Mouse (Mus musculus): ENCODE data around the gene Lef1. TPM values are rescaled to one million over a fixed set of nuclear protein-coding genes. Genes with fewer than 3 reads are reported as not detected.

Lef1 gene
- total and polyA plus RNA-seq, 3 experiments: 0.18 to 0.54 TPM; not detected in 1

DNA sequence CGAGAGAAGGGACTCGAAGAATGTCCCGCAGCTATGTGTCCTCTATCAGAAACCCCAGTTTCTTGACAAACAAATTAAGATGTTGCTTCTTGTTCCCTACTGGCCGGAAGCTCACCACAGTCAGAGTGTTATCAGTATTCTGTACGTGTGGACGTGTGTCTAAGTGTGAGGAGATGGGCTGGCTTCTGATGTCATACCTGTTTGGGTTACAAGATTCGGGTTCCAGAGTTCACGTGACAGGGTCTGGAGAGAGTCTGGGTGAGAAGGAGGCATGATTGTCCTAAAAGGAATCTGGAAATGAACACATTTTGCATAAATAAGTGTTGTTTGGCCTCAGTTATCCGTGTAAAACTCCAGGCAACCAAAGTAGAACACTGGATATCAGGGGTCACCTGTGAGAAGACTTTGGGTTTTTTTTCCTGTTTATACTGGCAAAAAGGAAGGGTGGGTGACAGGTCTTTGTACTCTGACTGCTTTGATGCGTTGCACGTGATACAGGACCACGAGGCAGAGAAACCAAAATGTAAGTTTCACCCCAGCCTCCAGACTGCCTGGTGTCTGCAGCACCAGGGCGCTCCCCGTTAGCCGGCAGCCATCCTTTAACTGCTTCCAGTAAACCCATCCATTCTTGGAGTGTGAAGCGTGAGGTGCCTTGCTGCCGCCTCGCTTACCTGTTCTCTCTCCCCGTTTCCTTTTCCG lies 89.5 kb downstream of the Lef1 start:
- TF ChIP-seq SIN3A (IDR thresholded peaks at IDR 0.05; ENCODE audit: low read length) (no peak; the same call in 1 of the 2 replicates), EP300 (IDR thresholded peaks at IDR 0.05; ENCODE audit: low read depth in 1 of 2, low read length in 2 of 2) (no peak), MAX (IDR thresholded peaks at IDR 0.05; ENCODE audit: low read length) (peak; percentile 44; the same call in 1 of the 2 replicates), MXI1 (IDR thresholded peaks at IDR 0.05; ENCODE audit: low read depth, low read length) (no peak), CTCF (IDR thresholded peaks at IDR 0.05 in 2 of 3, conservative IDR thresholded peaks at IDR 0.05 in 1 of 3; ENCODE audit: control insufficient read depth in 1 of 3, insufficient read depth in 1 of 3, low read depth in 2 of 3, low read length in 3 of 3, poor library complexity in 1 of 3, severe bottlenecking in 1 of 3) (peak in 1 of 3 experiments; percentile 5; a peak in 1 of 6 replicates), MYC (IDR thresholded peaks at IDR 0.05; ENCODE audit: low read depth, low read length) (0 out of 2 replicates have a peak, but pooled peaks have one; percentile 14), MAFK (IDR thresholded peaks at IDR 0.05; ENCODE audit: borderline replicate concordance, low read depth, low read length) (no peak), JUND (IDR thresholded peaks at IDR 0.05; ENCODE audit: low read depth, low read length) (no peak), MYB (IDR thresholded peaks at IDR 0.05; ENCODE audit: low read depth, low read length) (no peak), ZKSCAN1 (IDR thresholded peaks at IDR 0.05; ENCODE audit: low read depth, low read length) (no peak)
- peaks cover 0 to 7% of the 10 kb centered on the region in 2 experiments; a peak in 2 of 4 replicates for H3K4me1 ChIP-seq (ENCODE audit: control insufficient read depth in 1 of 2, insufficient read depth in 2 of 2, low read length in 2 of 2)
- H3K36me3 ChIP-seq (ENCODE audit: control insufficient read depth in 1 of 2, insufficient read depth in 2 of 2, low read length in 2 of 2): peaks cover 0 to 2% of the 10 kb centered on the region in 2 experiments; a peak in 1 of 4 replicates
- H3K9ac ChIP-seq (ENCODE audit: control insufficient read depth, low read depth, low read length, poor library complexity, severe bottlenecking): 0 out of 2 replicates have a peak overlapping the region, but pooled peaks have one; percentile 5
- no peaks in the 10 kb centered on the region for H3K79me2 ChIP-seq (ENCODE audit: control insufficient read depth, insufficient read depth, low read length, poor library complexity)
- no peak overlapping the region for H3K27ac ChIP-seq (ENCODE audit: control insufficient read depth, low read depth, low read length)
- no peaks in the 10 kb centered on the region for H3K27me3 ChIP-seq (ENCODE audit: control insufficient read depth in 1 of 2, insufficient read depth in 2 of 2, low read length in 2 of 2)
- H3K4me3 ChIP-seq (ENCODE audit: control insufficient read depth in 1 of 2, insufficient read depth in 1 of 2, low read depth in 2 of 2, low read length in 2 of 2): peak overlapping the region; percentile 38 to 71; a peak in 3 of 4 replicates
- peak; percentile 25 for DNase-seq (ENCODE audit: low read depth, low spot score)
- no peaks in the 10 kb centered on the region for H3K9me3 ChIP-seq (replicated peaks; ENCODE audit: insufficient read depth, low read length)

DNA sequence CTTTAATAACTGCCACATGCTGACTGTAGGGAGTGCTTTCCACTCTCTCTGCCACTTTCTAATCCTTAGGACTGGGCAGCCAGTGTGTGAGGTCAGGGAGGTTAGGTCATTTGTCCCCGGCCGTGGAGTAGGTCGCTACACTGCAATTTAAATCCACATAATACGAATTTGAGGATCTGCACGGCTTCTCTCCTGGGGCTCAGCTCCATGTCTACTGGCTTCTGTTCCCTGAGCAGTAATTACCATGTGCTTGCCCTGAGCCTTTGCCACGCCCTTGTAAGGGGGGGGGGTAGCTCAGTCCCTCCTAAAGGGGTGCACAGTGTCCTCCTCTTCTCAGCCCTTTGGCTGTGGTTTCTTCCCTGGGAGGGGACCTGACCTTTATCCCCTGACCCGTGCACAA lies 92.0 kb downstream of the Lef1 start:
- Histone ChIP-seq H3K9me3 (replicated peaks; ENCODE audit: insufficient read depth, low read length) (no peaks in the 10 kb centered on the region), H3K4me1 (ENCODE audit: control insufficient read depth in 1 of 2, insufficient read depth in 2 of 2, low read length in 2 of 2) (peaks cover 0 to 7% of the 10 kb centered on the region in 2 experiments; a peak in 2 of 4 replicates), H3K79me2 (ENCODE audit: control insufficient read depth, insufficient read depth, low read length, poor library complexity) (no peaks in the 10 kb centered on the region), H3K4me3 (ENCODE audit: control insufficient read depth in 1 of 2, insufficient read depth in 1 of 2, low read depth in 2 of 2, low read length in 2 of 2) (no peak overlapping the region), H3K9ac (ENCODE audit: control insufficient read depth, low read depth, low read length, poor library complexity, severe bottlenecking) (no peak overlapping the region), H3K36me3 (ENCODE audit: control insufficient read depth in 1 of 2, insufficient read depth in 2 of 2, low read length in 2 of 2) (peaks cover 0 to 2% of the 10 kb centered on the region in 2 experiments; a peak in 1 of 4 replicates), H3K27me3 (ENCODE audit: control insufficient read depth in 1 of 2, insufficient read depth in 2 of 2, low read length in 2 of 2) (no peaks in the 10 kb centered on the region), H3K27ac (ENCODE audit: control insufficient read depth, low read depth, low read length) (no peak overlapping the region)
- no peak for DNase-seq (ENCODE audit: low read depth, low spot score)
- TF ChIP-seq MAFK (IDR thresholded peaks at IDR 0.05; ENCODE audit: borderline replicate concordance, low read depth, low read length) (no peak), MYC (IDR thresholded peaks at IDR 0.05; ENCODE audit: low read depth, low read length) (no peak), GABPA (IDR thresholded peaks at IDR 0.05; ENCODE audit: low read depth, low read length) (no peak), SIN3A (IDR thresholded peaks at IDR 0.05; ENCODE audit: low read length) (no peak), POLR2AphosphoS5 (IDR thresholded peaks at IDR 0.05; ENCODE audit: borderline replicate concordance, low read depth, low read length) (no peak), MEF2A (IDR thresholded peaks at IDR 0.05; ENCODE audit: extremely low read depth, insufficient replicate concordance, low read depth, low read length, poor library complexity, severe bottlenecking) (no peak), ZNF384 (IDR thresholded peaks at IDR 0.05; ENCODE audit: low read depth, low read length) (no peak), USF2 (IDR thresholded peaks at IDR 0.05; ENCODE audit: borderline replicate concordance in 1 of 2, insufficient read depth in 1 of 2, low read depth in 1 of 2, low read length in 2 of 2) (no peak), TCF12 (IDR thresholded peaks at IDR 0.05; ENCODE audit: low read depth, low read length) (no peak), MXI1 (IDR thresholded peaks at IDR 0.05; ENCODE audit: low read depth, low read length) (no peak), JUND (IDR thresholded peaks at IDR 0.05; ENCODE audit: low read depth, low read length) (no peak), USF1 (IDR thresholded peaks at IDR 0.05; ENCODE audit: low read depth, low read length) (no peak), NELFE (IDR thresholded peaks at IDR 0.05; ENCODE audit: low read depth, low read length) (no peak), MYB (IDR thresholded peaks at IDR 0.05; ENCODE audit: low read depth, low read length) (no peak), HCFC1 (IDR thresholded peaks at IDR 0.05; ENCODE audit: low read depth, low read length) (no peak), EP300 (IDR thresholded peaks at IDR 0.05; ENCODE audit: low read depth in 1 of 2, low read length in 2 of 2) (no peak), E2F4 (IDR thresholded peaks at IDR 0.05; ENCODE audit: borderline replicate concordance, low read depth, low read length) (no peak), CHD1 (IDR thresholded peaks at IDR 0.05; ENCODE audit: low read depth, low read length) (no peak), CTCF (IDR thresholded peaks at IDR 0.05 in 2 of 3, conservative IDR thresholded peaks at IDR 0.05 in 1 of 3; ENCODE audit: control insufficient read depth in 1 of 3, insufficient read depth in 1 of 3, low read depth in 2 of 3, low read length in 3 of 3, poor library complexity in 1 of 3, severe bottlenecking in 1 of 3) (no peak)

Data from MEL (cell line).